Mouse (Mus musculus): ENCODE results near the gene Hist1h2an. TPM values are rescaled to one million over a fixed set of nuclear protein-coding genes. Genes with fewer than 3 reads are reported as not detected.
"Not testable (repeated sequence)": the region's sequence is repeated elsewhere in the genome, so short reads cannot be mapped to it uniquely, and the experiment has no call there.

Gene Hist1h2an
- 14.4 and 62.3 TPM in 2 replicates for total RNA-seq (2014; fragmentation: Nextera tagmentation)
- total RNA-seq (2017): 76.2 and 144 TPM in 2 replicates
- polyA plus RNA-seq (2012): 18.0 and 48.6 TPM in 2 replicates

DNA sequence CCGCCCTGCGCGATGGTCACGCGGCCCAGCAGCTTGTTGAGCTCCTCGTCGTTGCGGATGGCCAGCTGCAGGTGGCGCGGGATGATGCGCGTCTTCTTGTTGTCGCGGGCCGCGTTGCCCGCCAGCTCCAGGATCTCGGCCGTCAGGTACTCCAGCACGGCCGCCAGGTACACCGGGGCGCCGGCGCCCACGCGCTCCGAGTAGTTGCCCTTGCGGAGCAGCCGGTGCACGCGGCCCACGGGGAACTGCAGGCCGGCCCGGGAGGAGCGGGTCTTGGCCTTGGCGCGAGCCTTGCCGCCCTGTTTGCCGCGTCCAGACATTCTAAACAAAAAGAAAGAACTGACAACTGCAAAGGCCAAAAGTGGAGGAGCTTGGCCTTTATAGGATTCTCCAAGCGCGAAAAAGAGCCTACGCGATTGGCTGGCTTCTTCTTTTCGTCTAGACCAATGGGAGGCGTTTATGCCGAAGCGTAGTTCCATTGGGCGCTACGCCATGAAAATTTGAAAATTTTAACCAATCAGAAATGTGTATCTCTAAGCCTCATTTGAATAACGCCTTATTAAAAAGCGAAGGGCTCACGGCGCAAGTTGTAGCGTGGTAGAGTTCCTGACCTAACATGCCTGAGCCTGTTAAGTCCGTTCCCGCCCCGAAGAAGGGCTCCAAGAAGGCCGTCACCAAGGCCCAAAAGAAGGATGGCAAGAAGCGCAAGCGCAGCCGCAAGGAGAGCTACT lies at the start of gene Hist1h2an, which contains the start of gene Hist1h2bp:
Gene Hist1h2an (minus strand): TSS at position 320 of the 731 bp plus-strand sequence.
Gene Hist1h2bp (plus strand): TSS at position 563 of the 731 bp plus-strand sequence.
- Histone ChIP-seq H3K4me1 (ENCODE audit: insufficient read depth, low read depth, low read length) (peaks cover 30% of the 10 kb centered on the region), H3K4me3 (ENCODE audit: low read depth, low read length) (peak within 1 kb of the TSS; percentile 61; the same call in 1 of the 2 replicates)
- not testable (repeated sequence) for H3K27me3 ChIP-seq (ENCODE audit: insufficient read depth, low read length); H3K36me3 ChIP-seq (replicated peaks); H3K9me3 ChIP-seq (replicated peaks)
- ATAC-seq (ENCODE audit: extremely low read depth, insufficient number of reproducible peaks, low FRiP score, poor library complexity, severe bottlenecking): peak; percentile 76
- peak; percentile 50 for DNase-seq (ENCODE audit: low spot score)

GRCm38 (mm10) chr13:21833461-21833860 lies 46.4 kb upstream of the Hist1h2an start, which contains the start of the genes Hist1h2ap and Hist1h2br:
Hist1h2ap (minus strand) TSS chr13:21833507.
Hist1h2br (plus strand) TSS chr13:21833743.
- H3K9me3 ChIP-seq (replicated peaks); H3K4me1 ChIP-seq (ENCODE audit: insufficient read depth, low read depth, low read length); DNase-seq (ENCODE audit: low spot score); H3K36me3 ChIP-seq (replicated peaks); H3K27me3 ChIP-seq (ENCODE audit: insufficient read depth, low read length); H3K4me3 ChIP-seq (ENCODE audit: low read depth, low read length): not testable (repeated sequence)
- ATAC-seq (ENCODE audit: extremely low read depth, insufficient number of reproducible peaks, low FRiP score, poor library complexity, severe bottlenecking): peak; percentile 82

DNA sequence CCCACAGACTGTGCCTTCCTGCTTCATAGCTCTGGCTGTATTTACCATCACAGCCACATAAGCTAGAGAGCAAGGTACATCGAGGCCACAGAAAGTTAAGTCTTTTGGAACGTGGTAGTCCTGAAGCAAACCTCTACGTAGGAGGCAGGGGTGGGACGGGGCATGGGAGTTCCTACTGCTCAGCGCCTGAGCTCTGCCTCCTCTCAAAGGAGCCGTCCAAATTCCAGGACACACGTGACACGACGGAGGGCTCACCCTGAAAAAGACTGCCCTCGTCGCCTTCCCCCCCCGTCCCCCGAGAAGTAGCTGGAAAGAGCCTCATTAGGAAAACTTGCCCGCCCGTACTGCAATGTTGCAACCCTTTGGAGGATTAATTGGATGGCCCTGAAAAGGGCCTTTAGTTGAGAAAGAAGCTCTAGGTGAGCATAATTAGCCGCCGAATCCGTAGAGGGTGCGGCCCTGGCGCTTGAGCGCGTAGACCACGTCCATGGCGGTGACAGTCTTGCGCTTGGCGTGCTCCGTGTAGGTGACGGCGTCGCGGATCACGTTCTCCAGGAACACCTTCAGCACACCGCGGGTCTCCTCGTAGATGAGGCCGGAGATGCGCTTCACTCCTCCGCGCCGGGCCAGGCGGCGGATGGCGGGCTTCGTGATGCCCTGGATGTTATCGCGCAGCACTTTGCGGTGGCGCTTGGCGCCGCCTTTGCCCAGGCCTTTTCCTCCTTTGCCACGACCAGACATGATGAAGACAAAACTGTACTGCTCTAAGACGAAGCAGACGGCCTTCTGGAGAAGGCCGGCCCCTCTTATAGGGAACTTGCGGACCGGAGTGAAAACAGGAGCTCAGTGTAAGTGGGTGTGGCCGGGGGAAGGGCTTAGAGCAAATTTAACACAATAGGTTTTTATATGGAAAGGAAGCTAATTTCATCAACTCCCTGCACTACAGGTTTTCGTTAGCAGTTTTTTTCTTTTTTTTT lies 44.7 kb upstream of the Hist1h2an start, which contains the start of gene Hist1h4n:
Gene Hist1h4n (minus strand): TSS at position 779 of the 977 bp plus-strand sequence.
- 0 out of 2 replicates have a peak, but pooled peaks have one; percentile 56 for TF ChIP-seq POLR2AphosphoS5 (IDR thresholded peaks at IDR 0.05; ENCODE audit: insufficient replicate concordance, low read depth, low read length)
- not testable (repeated sequence) for H3K4me1 ChIP-seq (ENCODE audit: insufficient read depth, low read depth, low read length); H3K9me3 ChIP-seq (replicated peaks); H3K36me3 ChIP-seq (replicated peaks); H3K27me3 ChIP-seq (ENCODE audit: insufficient read depth, low read length); H3K4me3 ChIP-seq (ENCODE audit: low read depth, low read length); DNase-seq (ENCODE audit: low spot score)
- ATAC-seq (ENCODE audit: extremely low read depth, insufficient number of reproducible peaks, low FRiP score, poor library complexity, severe bottlenecking): peak; percentile 43

- Histone ChIP-seq H3K36me3 (replicated peaks) (no peaks in the 10 kb centered on the region), H3K4me3 (ENCODE audit: low read depth, low read length) (no peak overlapping the region), H3K4me1 (ENCODE audit: insufficient read depth, low read depth, low read length) (peaks cover 6% of the 10 kb centered on the region; the same call in 1 of the 2 replicates), H3K9me3 (replicated peaks) (no peaks in the 10 kb centered on the region), H3K27me3 (ENCODE audit: insufficient read depth, low read length) (no peaks in the 10 kb centered on the region)
- no peak for DNase-seq (ENCODE audit: low spot score)
- ATAC-seq (ENCODE audit: extremely low read depth, insufficient number of reproducible peaks, low FRiP score, poor library complexity, severe bottlenecking): no peak
- no peak; the same call in 1 of the 2 replicates for TF ChIP-seq POLR2AphosphoS5 (IDR thresholded peaks at IDR 0.05; ENCODE audit: insufficient replicate concordance, low read depth, low read length)
- no peak for TF ChIP-seq TAL1 (conservative IDR thresholded peaks at IDR 0.05; ENCODE audit: low read depth, low read length)
- TF ChIP-seq CTCF (IDR thresholded peaks at IDR 0.05; ENCODE audit: low read depth, low read length): no peak
- TF ChIP-seq GATA1 (IDR thresholded peaks at IDR 0.05; ENCODE audit: borderline replicate concordance, low read length): no peak
- TF ChIP-seq GATA2 (IDR thresholded peaks at IDR 0.05; ENCODE audit: borderline replicate concordance, low read depth, low read length): no peak
Measured at GRCm38 (mm10) chr13:21830344-21830743, 43.3 kb upstream of the Hist1h2an start.

DNA sequence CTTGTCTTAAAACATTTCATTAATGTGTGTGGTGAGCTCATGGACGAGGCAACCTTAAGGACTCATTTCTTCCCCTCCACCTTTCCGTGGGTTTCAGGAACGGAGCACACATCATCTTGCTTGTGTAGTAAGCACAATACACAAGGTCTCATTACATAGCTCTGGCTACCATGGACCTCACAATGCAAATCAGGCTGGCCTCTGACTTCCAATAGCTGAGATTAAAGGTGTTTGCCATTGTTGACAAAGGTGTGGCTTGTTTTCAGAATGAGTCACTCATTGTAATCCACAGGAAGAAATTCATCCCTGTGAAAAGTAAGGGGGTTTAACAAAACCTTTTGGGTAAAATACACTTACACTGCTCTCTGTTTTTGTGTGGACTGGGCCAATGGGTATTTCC lies 41.5 kb upstream of the Hist1h2an start:
- ATAC-seq (ENCODE audit: extremely low read depth, insufficient number of reproducible peaks, low FRiP score, poor library complexity, severe bottlenecking): no peak

DNA sequence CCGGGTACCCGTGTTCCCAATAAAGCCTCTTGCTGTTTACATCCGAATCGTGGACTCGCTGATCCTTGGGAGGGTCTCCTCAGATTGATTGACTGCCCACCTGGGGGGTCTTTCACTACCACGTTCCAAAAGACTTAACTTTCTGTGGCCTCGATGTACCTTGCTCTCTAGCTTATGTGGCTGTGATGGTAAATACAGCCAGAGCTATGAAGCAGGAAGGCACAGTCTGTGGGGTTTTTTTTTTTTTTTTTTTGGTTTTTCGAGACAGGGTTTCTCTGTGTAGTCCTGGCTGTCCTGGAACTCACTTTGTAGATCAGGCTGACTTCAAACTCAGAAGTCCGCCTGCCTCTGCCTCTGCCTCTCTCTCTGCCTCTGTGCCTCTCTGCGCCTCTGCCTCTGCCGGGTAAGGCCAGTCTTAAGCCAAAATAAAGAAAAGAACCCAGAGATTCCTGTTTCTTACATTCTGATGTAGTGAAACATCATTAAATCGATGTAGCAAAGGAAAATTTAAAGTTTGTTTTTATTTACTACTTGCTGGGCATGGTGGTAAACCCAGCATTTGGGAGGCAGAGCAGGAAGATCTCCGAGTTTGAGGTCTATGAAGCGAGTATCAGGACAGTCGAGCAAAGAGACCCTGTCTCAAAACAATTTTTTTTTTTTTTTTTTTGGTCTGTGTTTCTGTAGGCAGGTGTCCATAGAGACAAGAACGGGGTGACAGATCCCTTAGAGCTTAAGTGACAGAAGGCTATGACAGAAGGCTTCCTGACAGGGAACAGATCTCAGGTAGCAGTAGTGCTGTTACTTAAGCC lies 33.3 kb upstream of the Hist1h2an start:
- ATAC-seq (ENCODE audit: extremely low read depth, insufficient number of reproducible peaks, low FRiP score, poor library complexity, severe bottlenecking): peak; percentile 28; the same call in 1 of the 2 replicates
- H3K36me3 ChIP-seq (replicated peaks); DNase-seq (ENCODE audit: low spot score); H3K4me3 ChIP-seq (ENCODE audit: low read depth, low read length); H3K27me3 ChIP-seq (ENCODE audit: insufficient read depth, low read length); H3K9me3 ChIP-seq (replicated peaks): not testable (repeated sequence)
- H3K4me1 ChIP-seq (ENCODE audit: insufficient read depth, low read depth, low read length): peaks cover 13% of the 10 kb centered on the region; the same call in 1 of the 2 replicates

More for the DNA sequence above, 41.5 kb upstream of the Hist1h2an start:
- Histone ChIP-seq H3K9me3 (replicated peaks) (no peaks in the 10 kb centered on the region), H3K27me3 (ENCODE audit: insufficient read depth, low read length) (no peaks in the 10 kb centered on the region), H3K4me1 (ENCODE audit: insufficient read depth, low read depth, low read length) (peaks cover 9% of the 10 kb centered on the region; the same call in 1 of the 2 replicates), H3K4me3 (ENCODE audit: low read depth, low read length) (no peak overlapping the region), H3K36me3 (replicated peaks) (no peaks in the 10 kb centered on the region)
- TF ChIP-seq GATA1 (IDR thresholded peaks at IDR 0.05; ENCODE audit: borderline replicate concordance, low read length): no peak
- no peak for TF ChIP-seq GATA2 (IDR thresholded peaks at IDR 0.05; ENCODE audit: borderline replicate concordance, low read depth, low read length)
- DNase-seq (ENCODE audit: low spot score): no peak

GRCm38 (mm10) chr13:21812092-21812491 lies 25.1 kb upstream of the Hist1h2an start:
- not testable (repeated sequence) for H3K4me1 ChIP-seq (ENCODE audit: insufficient read depth, low read depth, low read length); DNase-seq (ENCODE audit: low spot score); H3K4me3 ChIP-seq (ENCODE audit: low read depth, low read length); H3K36me3 ChIP-seq (replicated peaks); H3K27me3 ChIP-seq (ENCODE audit: insufficient read depth, low read length); H3K9me3 ChIP-seq (replicated peaks)
- peak; percentile 47; the same call in 1 of the 2 replicates for ATAC-seq (ENCODE audit: extremely low read depth, insufficient number of reproducible peaks, low FRiP score, poor library complexity, severe bottlenecking)

DNA sequence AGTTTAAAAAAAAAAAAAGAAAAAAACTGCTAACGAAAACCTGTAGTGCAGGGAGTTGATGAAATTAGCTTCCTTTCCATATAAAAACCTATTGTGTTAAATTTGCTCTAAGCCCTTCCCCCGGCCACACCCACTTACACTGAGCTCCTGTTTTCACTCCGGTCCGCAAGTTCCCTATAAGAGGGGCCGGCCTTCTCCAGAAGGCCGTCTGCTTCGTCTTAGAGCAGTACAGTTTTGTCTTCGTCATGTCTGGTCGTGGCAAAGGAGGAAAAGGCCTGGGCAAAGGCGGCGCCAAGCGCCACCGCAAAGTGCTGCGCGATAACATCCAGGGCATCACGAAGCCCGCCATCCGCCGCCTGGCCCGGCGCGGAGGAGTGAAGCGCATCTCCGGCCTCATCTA lies 24.5 kb upstream of the Hist1h2an start, which contains the start of gene Hist1h4m:
Gene Hist1h4m (plus strand): TSS at position 208 of the 400 bp plus-strand sequence.
- not testable (repeated sequence) for H3K4me3 ChIP-seq (ENCODE audit: low read depth, low read length); H3K36me3 ChIP-seq (replicated peaks); H3K4me1 ChIP-seq (ENCODE audit: insufficient read depth, low read depth, low read length); DNase-seq (ENCODE audit: low spot score); H3K9me3 ChIP-seq (replicated peaks); H3K27me3 ChIP-seq (ENCODE audit: insufficient read depth, low read length)
- peak; percentile 29 for ATAC-seq (ENCODE audit: extremely low read depth, insufficient number of reproducible peaks, low FRiP score, poor library complexity, severe bottlenecking)

DNA sequence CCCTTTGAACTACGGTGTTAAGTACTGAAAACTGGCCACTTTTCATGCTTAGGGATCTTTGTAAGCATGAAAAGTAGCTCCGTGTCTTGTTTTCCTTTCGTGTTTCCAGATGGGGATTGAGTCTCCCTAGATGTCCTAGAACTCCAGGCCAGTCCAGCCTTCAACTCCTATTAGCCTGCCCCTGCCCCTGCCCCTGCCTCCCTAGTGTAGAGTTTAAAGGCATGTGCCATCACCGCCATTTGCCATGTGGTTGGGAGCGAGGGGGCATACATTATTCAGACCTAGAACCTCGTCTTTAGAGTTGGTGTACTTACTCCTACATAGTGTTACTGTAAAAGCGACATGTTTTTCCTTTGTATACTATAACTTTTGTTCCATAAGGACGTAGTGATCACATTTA lies 24.1 kb upstream of the Hist1h2an start:
- not testable (repeated sequence) for DNase-seq (ENCODE audit: low spot score); H3K4me3 ChIP-seq (ENCODE audit: low read depth, low read length); H3K4me1 ChIP-seq (ENCODE audit: insufficient read depth, low read depth, low read length); H3K9me3 ChIP-seq (replicated peaks); H3K36me3 ChIP-seq (replicated peaks); H3K27me3 ChIP-seq (ENCODE audit: insufficient read depth, low read length)
- 0 out of 2 replicates have a peak, but pooled peaks have one; percentile 16 for ATAC-seq (ENCODE audit: extremely low read depth, insufficient number of reproducible peaks, low FRiP score, poor library complexity, severe bottlenecking)
